Mouse (Mus musculus): ENCODE measurements around the gene Arrdc5. TPM values are rescaled to one million over a fixed set of nuclear protein-coding genes. Genes with fewer than 3 reads are reported as not detected.

Arrdc5 gene
- polyA plus RNA-seq, 1 experiment, result not detected

DNA sequence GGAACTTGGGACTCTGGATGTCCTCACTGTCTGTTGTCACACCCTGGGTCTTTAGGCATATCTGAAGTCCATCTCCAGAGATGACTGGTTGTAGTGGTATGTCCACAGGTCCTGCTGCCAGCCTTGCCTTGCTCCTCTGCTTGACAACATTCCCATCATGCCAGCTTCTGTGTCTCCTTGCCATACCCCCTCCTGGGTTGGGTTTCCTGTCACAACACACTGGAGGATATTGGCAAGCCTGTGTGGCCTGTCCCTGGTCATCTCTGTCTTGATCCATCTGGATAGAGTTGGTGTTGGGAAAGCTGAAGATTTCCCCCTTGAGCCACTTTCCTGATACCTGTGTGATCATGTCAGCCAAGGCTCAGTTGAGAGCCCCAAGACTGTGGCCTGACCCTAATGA lies 40.6 kb upstream of the Arrdc5 start:
- TF ChIP-seq REST (IDR thresholded peaks at IDR 0.05; ENCODE audit: insufficient read depth, insufficient read length) (no peak), TCF12 (IDR thresholded peaks at IDR 0.05; ENCODE audit: insufficient read depth, poor library complexity, severe bottlenecking) (no peak), CEBPB (IDR thresholded peaks at IDR 0.05; ENCODE audit: insufficient read depth, poor library complexity, severe bottlenecking) (no peak), MAX (IDR thresholded peaks at IDR 0.05; ENCODE audit: low read depth) (no peak), E2F4 (IDR thresholded peaks at IDR 0.05; ENCODE audit: insufficient read depth) (no peak), MYOG (IDR thresholded peaks at IDR 0.05; ENCODE audit: control insufficient read depth in 1 of 3, insufficient read depth in 1 of 3, insufficient read length in 2 of 3, low read depth in 2 of 3) (no peak), MYOD1 (IDR thresholded peaks at IDR 0.05; ENCODE audit: control insufficient read depth in 1 of 3, insufficient read length in 2 of 3, low read depth in 2 of 3) (no peak), USF1 (IDR thresholded peaks at IDR 0.05; ENCODE audit: low read depth) (no peak), SRF (IDR thresholded peaks at IDR 0.05; ENCODE audit: control insufficient read depth, insufficient read length, low read depth) (no peak), TCF3 (IDR thresholded peaks at IDR 0.05; ENCODE audit: insufficient read length, low read depth) (no peak), POLR2A (IDR thresholded peaks at IDR 0.05; ENCODE audit: insufficient read length, low read depth) (no peak), POLR2AphosphoS2 (IDR thresholded peaks at IDR 0.05; ENCODE audit: insufficient read length, low read depth) (no peak)
- Histone ChIP-seq H3K79me2 (ENCODE audit: control insufficient read depth, insufficient read depth) (peaks cover 46% of the 10 kb centered on the region), H3K4me3 (no peak overlapping the region)

DNA sequence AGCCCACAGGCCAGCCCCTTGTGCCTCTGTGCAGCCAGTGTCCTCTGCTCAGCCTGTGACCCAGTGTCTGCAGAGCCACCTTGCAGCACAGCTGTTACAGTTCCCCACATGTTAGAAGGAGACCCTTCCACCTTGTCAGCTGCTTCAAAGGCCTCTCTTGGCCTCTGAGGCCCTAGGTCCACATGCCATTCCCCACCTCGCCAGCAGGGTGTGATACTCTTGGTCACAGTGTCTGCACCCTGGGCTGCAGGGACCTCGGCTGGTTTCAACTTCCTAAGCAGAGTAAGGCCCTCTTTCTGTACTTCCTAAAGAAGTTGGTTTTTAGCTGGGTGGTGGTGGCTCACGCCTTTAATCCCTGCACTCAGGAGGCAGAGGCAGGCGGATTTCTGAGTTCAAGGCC lies 38.8 kb upstream of the Arrdc5 start:
- TF ChIP-seq REST (IDR thresholded peaks at IDR 0.05; ENCODE audit: insufficient read depth, insufficient read length) (no peak), POLR2AphosphoS2 (IDR thresholded peaks at IDR 0.05; ENCODE audit: insufficient read length, low read depth) (no peak), CEBPB (IDR thresholded peaks at IDR 0.05; ENCODE audit: insufficient read depth, poor library complexity, severe bottlenecking) (no peak), TCF3 (IDR thresholded peaks at IDR 0.05; ENCODE audit: insufficient read length, low read depth) (no peak), MYOD1 (IDR thresholded peaks at IDR 0.05; ENCODE audit: control insufficient read depth in 1 of 3, insufficient read length in 2 of 3, low read depth in 2 of 3) (no peak), MAX (IDR thresholded peaks at IDR 0.05; ENCODE audit: low read depth) (no peak), USF1 (IDR thresholded peaks at IDR 0.05; ENCODE audit: low read depth) (no peak), SRF (IDR thresholded peaks at IDR 0.05; ENCODE audit: control insufficient read depth, insufficient read length, low read depth) (no peak), E2F4 (IDR thresholded peaks at IDR 0.05; ENCODE audit: insufficient read depth) (no peak), MYOG (IDR thresholded peaks at IDR 0.05; ENCODE audit: control insufficient read depth in 1 of 3, insufficient read depth in 1 of 3, insufficient read length in 2 of 3, low read depth in 2 of 3) (no peak), TCF12 (IDR thresholded peaks at IDR 0.05; ENCODE audit: insufficient read depth, poor library complexity, severe bottlenecking) (no peak), POLR2A (IDR thresholded peaks at IDR 0.05; ENCODE audit: insufficient read length, low read depth) (no peak)
- H3K27me3 ChIP-seq (ENCODE audit: control insufficient read depth, insufficient read depth, insufficient read length), result no peaks in the 10 kb centered on the region
- no peaks in the 10 kb centered on the region for H3K36me3 ChIP-seq (ENCODE audit: control insufficient read depth, insufficient read depth)

More for the DNA sequence above, 40.6 kb upstream of the Arrdc5 start:
- Histone ChIP-seq H3ac (ENCODE audit: control insufficient read depth, insufficient read length) (no peak overlapping the region), H3K27me3 (ENCODE audit: control insufficient read depth, insufficient read depth, insufficient read length) (no peaks in the 10 kb centered on the region), H3K4me2 (ENCODE audit: low read depth) (peak overlapping the region; percentile 18), H3K36me3 (ENCODE audit: control insufficient read depth, insufficient read depth) (no peaks in the 10 kb centered on the region)

DNA sequence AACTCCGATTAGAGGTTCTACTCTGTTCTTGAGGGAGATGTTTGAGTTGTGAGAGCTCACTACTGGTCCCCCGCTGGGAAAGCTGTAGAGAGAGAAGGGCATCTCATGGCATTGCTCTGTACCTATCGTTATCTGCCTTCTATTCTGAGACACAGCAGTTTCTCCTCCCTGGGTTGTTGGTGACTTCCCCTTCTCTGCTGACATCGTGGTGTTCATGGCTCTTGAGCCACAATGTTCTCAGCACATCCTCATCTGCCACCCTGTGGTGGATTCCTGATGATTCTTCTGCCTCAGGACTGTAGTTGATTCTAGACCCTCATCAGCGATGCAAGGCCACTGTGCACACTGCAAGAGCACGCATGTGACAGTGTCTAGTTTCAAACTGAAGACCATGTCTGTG lies 37.7 kb upstream of the Arrdc5 start:
- Histone ChIP-seq H3K27me3 (ENCODE audit: control insufficient read depth, insufficient read depth, insufficient read length) (no peaks in the 10 kb centered on the region), H3K36me3 (ENCODE audit: control insufficient read depth, insufficient read depth) (no peaks in the 10 kb centered on the region), H3K79me2 (ENCODE audit: control insufficient read depth, insufficient read depth) (peaks cover 64% of the 10 kb centered on the region), H3K4me2 (ENCODE audit: low read depth) (no peak overlapping the region), H3ac (ENCODE audit: control insufficient read depth, insufficient read length) (no peak overlapping the region), H3K4me3 (no peak overlapping the region)
- TF ChIP-seq E2F4 (IDR thresholded peaks at IDR 0.05; ENCODE audit: insufficient read depth) (no peak), MYOG (IDR thresholded peaks at IDR 0.05; ENCODE audit: control insufficient read depth in 1 of 3, insufficient read depth in 1 of 3, insufficient read length in 2 of 3, low read depth in 2 of 3) (no peak), TCF12 (IDR thresholded peaks at IDR 0.05; ENCODE audit: insufficient read depth, poor library complexity, severe bottlenecking) (no peak), REST (IDR thresholded peaks at IDR 0.05; ENCODE audit: insufficient read depth, insufficient read length) (no peak), SRF (IDR thresholded peaks at IDR 0.05; ENCODE audit: control insufficient read depth, insufficient read length, low read depth) (no peak), POLR2AphosphoS2 (IDR thresholded peaks at IDR 0.05; ENCODE audit: insufficient read length, low read depth) (no peak), TCF3 (IDR thresholded peaks at IDR 0.05; ENCODE audit: insufficient read length, low read depth) (no peak), MYOD1 (IDR thresholded peaks at IDR 0.05; ENCODE audit: control insufficient read depth in 1 of 3, insufficient read length in 2 of 3, low read depth in 2 of 3) (no peak), CEBPB (IDR thresholded peaks at IDR 0.05; ENCODE audit: insufficient read depth, poor library complexity, severe bottlenecking) (no peak), POLR2A (IDR thresholded peaks at IDR 0.05; ENCODE audit: insufficient read length, low read depth) (no peak), MAX (IDR thresholded peaks at IDR 0.05; ENCODE audit: low read depth) (no peak), USF1 (IDR thresholded peaks at IDR 0.05; ENCODE audit: low read depth) (no peak)

More for the DNA sequence above, 38.8 kb upstream of the Arrdc5 start:
- no peak overlapping the region for H3K4me3 ChIP-seq
- no peak overlapping the region for H3K4me2 ChIP-seq (ENCODE audit: low read depth)
- peaks cover 56% of the 10 kb centered on the region for H3K79me2 ChIP-seq (ENCODE audit: control insufficient read depth, insufficient read depth)
- no peak overlapping the region for H3ac ChIP-seq (ENCODE audit: control insufficient read depth, insufficient read length)

DNA sequence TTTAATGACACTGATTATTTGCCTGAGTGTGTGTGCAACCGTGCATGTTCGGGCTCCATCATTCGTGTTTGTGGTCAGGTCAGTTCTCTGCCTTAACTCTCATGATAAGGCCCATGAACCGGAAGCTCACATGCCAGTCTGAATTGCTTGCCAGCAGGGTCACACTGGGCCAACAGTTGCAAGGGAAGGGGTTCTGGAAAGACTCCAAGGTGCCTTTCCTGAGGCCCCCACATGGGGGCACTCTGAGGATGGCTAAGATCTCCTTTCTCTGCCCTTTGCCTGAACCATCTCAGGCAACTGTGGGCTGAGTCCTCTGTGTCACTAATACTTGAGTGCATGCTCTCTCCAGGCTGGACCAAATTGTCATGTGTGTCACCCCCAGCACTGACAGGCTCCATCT lies 37.1 kb upstream of the Arrdc5 start:
- Histone ChIP-seq H3K4me3 (no peak overlapping the region), H3K27me3 (ENCODE audit: control insufficient read depth, insufficient read depth, insufficient read length) (no peaks in the 10 kb centered on the region), H3K79me2 (ENCODE audit: control insufficient read depth, insufficient read depth) (peaks cover 70% of the 10 kb centered on the region), H3K36me3 (ENCODE audit: control insufficient read depth, insufficient read depth) (no peaks in the 10 kb centered on the region), H3ac (ENCODE audit: control insufficient read depth, insufficient read length) (no peak overlapping the region), H3K4me2 (ENCODE audit: low read depth) (no peak overlapping the region)
- TF ChIP-seq REST (IDR thresholded peaks at IDR 0.05; ENCODE audit: insufficient read depth, insufficient read length) (no peak), MYOG (IDR thresholded peaks at IDR 0.05; ENCODE audit: control insufficient read depth in 1 of 3, insufficient read depth in 1 of 3, insufficient read length in 2 of 3, low read depth in 2 of 3) (peak in 1 of 3 experiments; percentile 16)

DNA sequence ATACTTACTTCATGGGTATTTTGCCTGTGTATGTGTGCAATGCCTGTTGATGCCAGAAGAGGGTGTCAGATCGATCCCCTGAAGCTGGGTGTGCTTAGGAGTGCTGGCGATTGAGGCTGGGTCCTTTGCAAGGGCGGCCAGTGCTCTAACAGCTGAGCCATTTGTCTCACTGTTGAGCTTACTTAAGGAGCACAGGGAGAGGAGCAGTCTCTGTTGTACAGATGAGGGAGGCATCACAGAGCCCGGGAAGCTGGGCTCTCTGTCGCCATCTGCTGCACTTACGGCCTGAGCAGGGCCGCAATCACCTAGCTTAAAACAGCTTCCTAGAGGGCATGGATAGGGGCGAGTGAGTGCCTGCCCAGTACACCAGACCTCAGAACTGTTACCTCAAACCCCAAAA lies 32.9 kb upstream of the Arrdc5 start:
- no peak overlapping the region for H3ac ChIP-seq (ENCODE audit: control insufficient read depth, insufficient read length)
- no peaks in the 10 kb centered on the region for H3K27me3 ChIP-seq (ENCODE audit: control insufficient read depth, insufficient read depth, insufficient read length)
- no peak overlapping the region for H3K4me2 ChIP-seq (ENCODE audit: low read depth)
- TF ChIP-seq E2F4 (IDR thresholded peaks at IDR 0.05; ENCODE audit: insufficient read depth), result no peak
- no peak for TF ChIP-seq MAX (IDR thresholded peaks at IDR 0.05; ENCODE audit: low read depth)
- no peak for TF ChIP-seq TCF12 (IDR thresholded peaks at IDR 0.05; ENCODE audit: insufficient read depth, poor library complexity, severe bottlenecking)
- no peak for TF ChIP-seq CEBPB (IDR thresholded peaks at IDR 0.05; ENCODE audit: insufficient read depth, poor library complexity, severe bottlenecking)
- no peak for TF ChIP-seq POLR2A (IDR thresholded peaks at IDR 0.05; ENCODE audit: insufficient read length, low read depth)
- no peak for TF ChIP-seq USF1 (IDR thresholded peaks at IDR 0.05; ENCODE audit: low read depth)
- no peak for TF ChIP-seq POLR2AphosphoS2 (IDR thresholded peaks at IDR 0.05; ENCODE audit: insufficient read length, low read depth)
- TF ChIP-seq MYOD1 (IDR thresholded peaks at IDR 0.05; ENCODE audit: control insufficient read depth in 1 of 3, insufficient read length in 2 of 3, low read depth in 2 of 3), result no peak
- no peak for TF ChIP-seq MYOG (IDR thresholded peaks at IDR 0.05; ENCODE audit: control insufficient read depth in 1 of 3, insufficient read depth in 1 of 3, insufficient read length in 2 of 3, low read depth in 2 of 3)
- no peak for TF ChIP-seq SRF (IDR thresholded peaks at IDR 0.05; ENCODE audit: control insufficient read depth, insufficient read length, low read depth)
- no peak for TF ChIP-seq TCF3 (IDR thresholded peaks at IDR 0.05; ENCODE audit: insufficient read length, low read depth)
- no peak for TF ChIP-seq REST (IDR thresholded peaks at IDR 0.05; ENCODE audit: insufficient read depth, insufficient read length)
- H3K4me3 ChIP-seq, result no peak overlapping the region
- H3K79me2 ChIP-seq (ENCODE audit: control insufficient read depth, insufficient read depth), result peaks cover 58% of the 10 kb centered on the region
- no peaks in the 10 kb centered on the region for H3K36me3 ChIP-seq (ENCODE audit: control insufficient read depth, insufficient read depth)
